Mouse (Mus musculus) erythroid progenitor cell, adult 5-6 weeks (primary cell): ENCODE measurements at regions not wholly inside any gene's neighbourhood (a gene's known extent, or its start where the extent isn't known, plus 50 kb on each side); places are given as distances from the start of the nearest gene placed in this dataset.

Experiments
- ATAC-seq: replicated peaks from 2 replicates; pipeline ENCODE4 v1.8.0; 2016; ENCODE audit warnings: moderate number of reproducible peaks, mild to moderate bottlenecking, moderate TSS enrichment, inconsistent platforms; ENCODE audit not compliant: poor library complexity, low FRiP score, severe bottlenecking

DNA sequence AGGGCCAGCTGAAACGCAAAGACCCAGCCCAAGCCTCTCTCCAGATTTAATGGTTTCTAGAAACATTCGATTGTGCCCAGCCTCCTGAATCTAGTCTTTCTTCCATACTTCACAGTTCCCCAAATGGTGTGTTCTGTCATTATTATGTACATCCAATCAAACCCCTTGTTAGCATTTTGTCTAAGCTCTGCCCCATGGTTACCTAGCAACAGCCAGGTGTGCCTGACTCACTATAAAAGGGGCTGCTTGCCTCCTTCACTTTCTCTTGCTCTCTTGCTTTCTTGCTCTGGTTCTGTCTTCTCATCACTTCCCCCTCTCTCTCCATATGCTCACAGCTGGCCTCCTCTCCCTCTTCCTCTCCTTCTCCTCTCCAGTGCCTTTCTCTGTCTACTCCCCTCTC, 217.8 kb downstream of the Phlda1 start:
- no peak for ATAC-seq

DNA sequence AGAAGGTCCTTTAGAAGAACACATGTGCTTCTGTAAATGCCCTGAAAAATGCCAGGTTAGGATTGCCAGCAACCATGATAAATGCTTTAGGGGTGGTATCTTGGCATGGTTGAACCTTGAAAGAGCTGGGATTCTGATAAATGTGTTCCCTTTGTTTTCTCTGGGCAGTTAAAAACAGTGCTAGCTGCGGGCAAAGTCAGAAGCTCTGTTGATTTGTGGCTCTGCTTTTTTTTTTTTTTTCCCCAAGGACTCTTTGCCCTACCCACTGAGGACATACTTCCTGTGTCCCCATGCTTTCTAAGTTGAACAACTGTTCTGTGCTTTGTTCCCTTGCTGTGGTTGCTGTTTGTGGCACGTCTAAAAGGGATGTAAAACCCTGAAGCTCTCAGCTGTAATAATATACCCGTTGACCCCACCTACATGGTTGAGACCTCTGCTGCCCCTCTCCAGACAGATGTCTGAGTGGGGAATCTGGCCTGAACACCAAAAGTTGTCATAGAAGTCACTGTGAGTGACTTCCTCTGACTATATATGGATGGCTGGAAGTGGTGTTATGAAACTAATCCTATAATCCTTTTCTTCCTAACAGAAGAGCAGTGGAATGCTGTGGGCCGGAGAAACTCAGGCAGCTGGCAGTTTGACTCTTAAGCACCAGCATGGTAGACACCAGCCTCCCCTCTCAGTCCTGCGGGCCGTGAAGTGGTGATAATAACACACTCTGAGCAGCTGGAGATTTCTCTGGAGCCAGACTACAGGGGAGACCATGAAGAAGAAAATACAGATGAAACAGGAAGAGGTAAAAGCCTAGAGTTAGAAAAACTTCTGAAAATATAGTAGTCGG, 218.7 kb downstream of the Phlda1 start:
- no peak for ATAC-seq

DNA sequence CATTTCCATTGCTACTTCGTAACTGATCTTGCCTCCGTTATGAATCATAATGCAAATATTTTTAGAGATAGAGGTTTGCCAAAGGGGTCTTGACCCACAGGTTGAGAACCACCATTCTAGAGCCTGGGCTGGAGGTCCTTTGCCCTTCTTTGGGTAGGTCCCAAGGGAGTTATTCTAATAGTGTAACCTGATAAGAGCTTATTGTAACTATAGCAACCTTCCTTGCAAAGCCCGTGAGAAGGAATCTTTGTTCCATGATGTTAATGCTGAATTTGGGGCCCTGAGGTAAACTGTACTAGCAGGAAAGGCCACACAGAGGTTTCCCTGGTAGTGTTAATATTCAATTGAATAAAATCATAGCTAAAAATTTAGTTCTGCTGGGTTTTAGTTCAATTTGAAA, 229.9 kb downstream of the Phlda1 start:
- no peak for ATAC-seq

DNA sequence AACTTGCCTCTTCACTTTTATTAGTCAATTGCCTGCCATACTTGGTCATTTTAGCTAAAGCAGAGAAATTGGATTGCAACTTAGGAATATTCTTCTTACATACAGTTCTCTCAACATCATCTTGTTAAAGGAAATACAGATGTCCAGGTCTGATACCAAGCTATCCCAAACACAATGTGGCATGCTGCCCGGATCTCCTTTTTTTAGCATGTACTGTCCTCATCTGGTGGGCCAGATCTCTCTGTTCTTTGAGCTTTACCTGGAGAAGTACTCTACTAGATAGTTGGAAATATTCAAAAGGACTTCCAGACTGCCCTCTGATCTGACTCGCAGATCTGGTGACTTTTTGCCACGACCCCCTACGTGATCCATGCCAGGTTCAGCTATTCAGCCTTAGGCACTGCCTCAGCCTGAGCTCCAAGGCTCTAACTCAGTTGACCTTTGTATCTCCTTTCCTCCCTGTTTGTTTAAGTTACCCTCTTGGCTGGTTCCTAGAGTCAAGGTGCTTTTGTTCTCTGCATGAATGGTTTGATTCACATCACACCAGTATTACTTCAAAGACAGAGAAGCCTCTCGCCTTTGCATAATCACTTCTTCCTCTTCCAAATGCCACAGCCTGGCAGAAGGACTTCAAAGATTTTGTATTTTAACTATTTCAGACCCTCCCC, 232.9 kb upstream of the Krr1 start:
- ATAC-seq, result no peak

DNA sequence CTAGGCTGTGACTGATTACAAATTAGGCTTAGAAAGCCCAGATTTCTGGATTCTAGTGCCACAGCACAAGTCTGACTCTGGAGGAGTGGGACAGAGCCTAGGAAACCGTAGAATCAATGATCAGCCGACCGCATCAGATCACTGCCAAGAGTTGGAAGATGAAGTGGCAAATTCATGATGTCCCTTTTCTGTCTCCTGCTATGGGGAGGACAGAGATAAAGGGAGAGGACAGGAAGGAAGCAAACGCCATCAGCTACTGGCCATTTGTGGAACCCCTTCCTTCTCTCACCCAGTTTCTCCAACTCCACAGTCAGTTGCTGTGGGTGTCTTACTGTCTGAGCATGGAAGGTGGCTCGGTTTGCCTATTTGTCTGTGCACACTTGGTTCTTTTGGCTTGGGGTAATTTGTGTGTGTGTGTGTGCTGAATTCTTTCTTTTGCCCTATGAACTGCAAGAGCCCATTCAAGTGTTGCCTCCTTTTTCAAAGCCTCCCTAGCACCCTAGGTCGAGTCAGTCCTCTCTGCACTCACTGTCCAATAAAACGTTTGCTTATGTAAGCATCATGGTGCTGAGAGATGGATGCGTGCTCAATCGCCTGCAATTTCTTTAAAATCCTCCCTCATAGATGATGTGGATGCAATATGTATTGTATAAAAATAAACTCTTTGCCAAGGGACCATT, 231.7 kb upstream of the Krr1 start:
- ATAC-seq, result no peak

DNA sequence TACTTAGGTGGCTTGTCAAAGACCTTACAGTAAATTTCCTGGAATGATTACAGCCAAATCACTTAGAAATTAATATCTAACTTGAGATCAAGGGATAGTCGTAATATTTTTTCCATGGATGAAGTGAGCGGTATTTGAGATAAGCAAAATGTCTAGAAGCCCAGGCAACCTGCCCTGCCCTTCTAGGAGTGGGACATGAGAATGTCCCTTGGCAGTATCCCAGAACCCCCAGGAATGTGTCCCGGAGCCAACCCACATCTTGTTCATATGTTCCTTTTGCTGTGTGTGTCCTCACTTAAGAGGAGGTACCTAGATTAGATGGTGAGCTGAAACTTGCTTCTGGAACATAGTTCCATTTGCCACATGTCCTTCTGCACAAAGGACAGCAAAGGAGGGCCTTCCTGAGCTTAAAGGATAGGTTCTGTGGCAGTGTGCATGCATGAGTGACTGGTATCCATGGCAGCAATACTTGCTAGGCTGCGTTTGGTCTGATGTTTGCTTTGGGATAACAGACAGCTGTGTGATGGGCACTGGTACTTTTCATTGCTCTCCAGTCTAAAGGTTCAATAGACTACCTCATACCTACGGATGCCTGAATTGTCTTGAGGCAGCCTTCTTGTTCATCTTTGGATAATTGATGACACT, 231.0 kb upstream of the Krr1 start:
- no peak for ATAC-seq

DNA sequence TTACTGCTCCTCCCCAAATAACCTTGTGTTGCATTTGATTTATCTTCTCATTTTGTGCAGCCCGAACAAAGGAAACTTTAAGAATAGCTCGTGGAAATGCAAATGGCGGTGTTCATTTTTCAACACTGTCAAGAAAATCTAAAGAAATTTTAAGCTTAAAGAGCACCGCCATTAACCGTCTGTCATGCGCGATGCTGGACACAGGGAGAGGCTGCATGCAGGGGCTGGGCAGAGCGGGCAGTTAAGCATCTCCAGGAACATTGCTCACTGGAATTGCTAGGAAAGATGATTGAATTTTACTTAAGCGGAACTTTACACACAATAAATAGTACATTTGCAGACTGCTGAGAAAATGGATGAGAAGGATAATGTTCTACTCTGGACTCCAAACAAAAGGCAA, 229.2 kb upstream of the Krr1 start:
- ATAC-seq, result no peak

DNA sequence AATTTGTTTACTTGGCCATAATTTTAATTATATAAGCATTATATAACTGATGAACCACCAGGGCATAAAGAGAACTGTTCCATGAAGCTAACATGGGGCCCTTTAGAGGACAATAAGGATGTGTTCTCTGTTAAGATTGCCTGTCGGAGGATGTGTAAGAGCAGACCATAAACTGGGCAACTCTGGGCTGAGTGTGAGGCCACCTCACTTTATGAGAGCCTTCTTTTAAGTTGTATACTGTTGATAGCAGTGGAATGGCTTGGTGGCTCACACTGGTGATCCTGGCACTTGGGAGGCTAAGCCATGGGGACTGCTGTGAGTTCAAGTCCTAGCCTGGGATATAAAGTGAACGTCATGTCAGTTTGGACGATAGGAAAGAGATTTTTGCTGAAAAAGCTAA, 227.3 kb upstream of the Krr1 start:
- no peak for ATAC-seq

DNA sequence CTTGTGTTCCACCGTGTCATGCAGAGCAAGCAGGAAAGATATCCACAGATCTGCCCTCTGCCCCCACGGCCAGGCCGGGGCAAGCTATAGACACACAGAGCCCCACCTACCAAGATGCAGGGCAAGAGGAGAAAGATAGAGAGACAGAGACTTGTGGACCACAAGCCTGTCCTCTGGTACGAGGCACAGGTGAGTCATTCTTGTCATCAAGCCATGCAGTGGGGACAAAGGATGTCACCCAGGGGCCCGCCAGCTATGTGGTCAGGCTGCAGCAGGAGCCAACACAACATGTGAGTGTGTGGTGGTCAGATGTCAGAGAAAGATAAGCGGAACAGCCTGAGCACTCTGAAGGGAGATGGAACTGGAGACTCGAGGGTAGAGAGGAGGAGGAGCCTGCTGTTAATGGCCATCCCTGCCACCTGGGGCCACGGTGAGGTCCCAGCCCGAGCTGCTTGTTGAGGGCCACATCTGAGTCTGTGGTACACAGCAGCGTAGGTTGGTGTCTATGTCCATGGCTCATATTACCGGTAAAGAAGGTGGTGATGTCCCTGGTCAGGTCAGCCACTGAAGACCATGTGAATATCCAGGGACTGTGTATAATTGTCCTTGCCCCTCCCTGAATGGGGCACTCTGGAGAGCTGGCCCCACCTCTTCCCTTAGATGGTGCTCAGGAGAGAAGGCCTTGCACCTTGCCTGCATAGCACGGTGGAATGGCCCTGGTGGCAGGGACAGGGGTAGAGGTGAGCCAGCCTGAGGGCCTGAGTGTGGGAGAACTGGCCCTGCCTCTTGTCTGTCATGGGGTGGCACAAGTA, 226.2 kb upstream of the Krr1 start:
- no peak for ATAC-seq

DNA sequence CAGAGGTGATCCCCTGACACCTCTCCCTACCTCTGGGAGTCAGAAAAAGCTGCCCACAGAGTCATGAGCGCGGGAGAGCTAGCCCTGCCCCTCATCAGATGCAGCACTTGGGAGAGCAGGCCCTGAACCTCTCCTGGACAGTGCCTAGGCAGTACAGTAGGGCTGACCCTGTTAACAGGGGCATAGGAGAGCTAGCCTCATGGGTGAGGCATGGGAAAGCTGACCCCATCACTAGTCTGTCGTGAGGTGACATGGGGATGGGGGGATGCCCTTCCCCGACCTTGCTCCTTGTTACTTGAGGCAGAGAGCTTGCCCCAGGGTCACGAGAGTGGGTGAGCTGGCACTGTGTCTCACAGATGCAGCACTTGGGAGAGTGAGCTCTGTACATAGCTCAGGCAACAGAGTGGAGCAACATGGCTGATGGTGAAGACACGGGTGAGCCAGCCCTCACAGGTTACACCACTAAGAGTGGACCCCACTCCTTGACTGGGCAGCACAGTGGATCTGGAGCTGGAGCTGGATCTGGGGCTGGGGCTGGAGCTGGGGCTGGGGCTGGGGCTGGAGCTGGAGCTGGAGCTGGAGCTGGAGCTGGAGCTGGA, 225.5 kb upstream of the Krr1 start:
- ATAC-seq, result no peak; the same call in 1 of the 2 replicates

DNA sequence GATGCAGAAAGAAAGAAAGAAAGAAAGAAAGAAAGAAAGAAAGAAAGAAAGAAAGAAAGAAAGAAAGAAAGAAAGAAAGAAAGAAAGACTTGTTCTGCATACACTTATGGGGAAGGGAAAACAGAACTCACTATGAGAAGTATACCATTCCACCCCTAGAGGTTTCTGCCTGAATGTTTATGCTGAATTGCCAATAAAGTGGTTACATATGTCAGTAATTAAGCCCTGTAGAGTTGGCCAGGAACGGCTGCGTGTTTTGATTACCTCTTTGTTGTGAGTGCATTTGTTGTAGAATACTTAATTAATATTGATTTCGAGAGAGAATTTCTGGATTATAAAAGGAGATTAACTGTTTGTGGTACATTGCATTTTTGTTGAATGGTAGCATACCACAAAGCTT, 224.0 kb upstream of the Krr1 start:
- ATAC-seq, result no peak

DNA sequence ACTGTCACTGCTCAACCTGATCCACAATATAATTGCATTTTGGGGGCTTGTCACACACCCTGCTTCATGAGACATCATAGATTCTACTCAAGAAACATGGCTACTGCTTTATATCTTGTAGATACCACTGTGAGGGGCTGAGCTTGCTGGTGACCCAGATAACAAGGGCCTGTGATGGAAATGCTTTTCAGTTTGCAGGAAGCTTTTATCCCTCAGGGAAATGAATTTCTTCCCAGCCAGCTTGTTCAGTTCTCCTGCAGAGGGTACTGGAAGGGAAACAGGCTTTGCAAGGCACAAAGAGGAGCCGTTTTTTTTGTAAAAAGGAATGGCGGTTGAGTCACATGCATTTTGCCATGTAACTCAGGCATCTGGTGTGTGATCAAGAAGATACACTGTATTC, 218.8 kb upstream of the Krr1 start:
- ATAC-seq, result no peak

DNA sequence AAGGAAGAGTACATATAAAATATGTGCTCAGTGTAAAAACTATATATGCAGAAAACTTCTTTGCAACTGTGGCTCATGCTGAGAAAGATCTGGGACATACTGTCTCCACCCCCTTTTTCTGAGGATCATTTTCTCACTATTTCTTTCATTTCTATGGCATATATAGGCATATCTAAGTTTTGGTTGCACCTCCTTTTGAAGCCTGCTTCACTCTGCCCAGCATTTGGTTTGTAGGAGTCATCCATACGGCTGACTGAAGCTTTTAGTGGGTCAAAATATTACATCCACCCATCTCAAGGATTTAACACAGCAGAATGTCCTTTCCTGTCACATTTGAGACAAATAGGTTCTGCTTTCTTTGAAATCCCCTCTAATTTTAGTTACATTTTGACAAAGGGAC, 216.5 kb upstream of the Krr1 start:
- ATAC-seq, result no peak

DNA sequence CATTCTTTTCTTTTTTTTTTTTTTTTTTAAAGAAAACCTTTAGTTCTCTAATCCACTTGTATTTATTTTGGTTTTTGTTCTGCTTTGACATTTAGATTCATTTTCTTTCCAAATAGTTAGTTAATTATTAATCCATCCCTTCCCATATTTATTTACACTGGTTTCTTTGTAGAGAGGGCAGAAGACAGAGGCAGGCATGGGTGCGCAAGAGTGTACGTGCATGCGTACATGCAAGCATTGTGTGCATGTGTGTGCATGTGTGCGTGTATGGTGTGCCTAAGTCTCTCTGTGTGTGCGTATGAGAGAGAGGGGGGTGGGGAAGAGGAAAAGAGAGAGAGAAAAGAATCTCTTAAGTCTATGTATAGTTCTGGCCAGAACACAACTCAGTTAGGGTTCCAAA, 215.9 kb upstream of the Krr1 start:
- no peak for ATAC-seq

DNA sequence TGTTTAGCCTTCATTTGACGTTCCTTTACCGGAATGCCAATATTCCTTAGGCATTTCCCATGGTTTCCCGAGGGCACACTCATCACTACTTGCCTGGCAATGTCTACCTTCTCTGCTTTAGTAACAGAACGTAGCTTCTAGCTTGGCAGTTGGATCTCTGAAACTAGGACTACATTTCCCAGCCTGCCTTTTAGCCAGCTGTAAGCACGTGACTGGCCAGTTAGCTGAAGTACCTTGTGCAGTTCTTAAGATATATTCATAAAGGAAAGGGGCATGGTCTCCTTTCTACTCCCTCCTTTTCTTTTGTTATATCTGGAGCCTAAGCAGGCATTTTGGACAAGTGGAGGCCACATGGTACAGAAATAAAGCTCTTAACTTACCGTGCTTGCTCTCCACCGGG, 214.8 kb upstream of the Krr1 start:
- no peak for ATAC-seq

DNA sequence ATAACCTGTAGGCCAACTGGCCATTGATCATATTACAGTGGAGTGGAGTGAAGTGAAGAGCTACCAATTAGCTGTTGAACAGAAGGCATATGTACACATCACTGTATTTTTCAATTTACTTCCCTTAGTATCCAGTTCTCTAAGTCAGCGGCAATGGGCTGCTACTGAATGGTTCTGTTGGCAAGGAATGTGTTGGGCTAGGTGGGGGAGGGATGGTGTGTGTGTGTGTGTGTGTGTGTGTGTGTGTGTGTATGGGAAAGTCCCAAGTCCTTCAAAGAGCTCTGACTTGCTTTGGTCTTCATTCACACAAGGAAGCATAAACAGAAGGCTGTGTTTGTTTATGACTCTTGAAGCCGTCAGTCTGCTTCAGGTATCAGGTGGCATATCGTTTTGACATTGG, 213.0 kb upstream of the Krr1 start:
- no peak for ATAC-seq

DNA sequence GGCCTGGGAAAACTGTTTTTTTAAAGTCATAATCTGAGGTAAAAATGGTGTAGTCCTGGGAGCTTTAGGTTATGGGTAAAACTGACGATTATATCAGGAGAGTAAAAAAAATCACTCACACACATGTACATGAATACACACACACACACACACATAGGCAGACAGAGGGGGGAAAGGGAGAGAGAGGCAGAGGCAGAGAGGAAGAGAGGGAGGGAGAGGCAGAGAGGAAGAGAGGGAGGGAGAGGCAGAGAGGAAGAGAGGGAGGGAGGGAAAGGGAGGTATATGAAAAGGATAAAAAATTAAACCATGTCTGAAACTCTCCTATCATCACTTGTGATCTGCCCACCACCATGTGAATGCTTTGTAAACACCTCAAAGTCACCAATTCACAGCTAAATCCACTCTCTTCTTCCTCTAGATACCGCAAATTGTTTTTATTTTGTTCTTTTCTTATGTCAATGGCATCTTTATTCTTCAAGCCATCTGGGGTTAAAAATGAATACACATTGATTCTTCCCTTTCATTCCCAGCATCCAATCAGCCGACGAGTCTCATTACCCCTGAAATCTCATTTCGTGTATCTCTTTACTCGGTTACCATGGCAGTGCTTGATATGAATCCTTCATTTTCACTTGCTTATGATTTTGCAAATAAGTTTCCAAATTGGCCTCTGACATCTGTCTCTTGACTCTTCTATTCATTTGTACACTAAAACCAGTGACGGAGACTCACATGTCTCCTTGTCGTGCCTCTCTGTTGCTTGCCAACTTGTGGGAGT, 209.5 kb upstream of the Krr1 start:
- no peak for ATAC-seq

DNA sequence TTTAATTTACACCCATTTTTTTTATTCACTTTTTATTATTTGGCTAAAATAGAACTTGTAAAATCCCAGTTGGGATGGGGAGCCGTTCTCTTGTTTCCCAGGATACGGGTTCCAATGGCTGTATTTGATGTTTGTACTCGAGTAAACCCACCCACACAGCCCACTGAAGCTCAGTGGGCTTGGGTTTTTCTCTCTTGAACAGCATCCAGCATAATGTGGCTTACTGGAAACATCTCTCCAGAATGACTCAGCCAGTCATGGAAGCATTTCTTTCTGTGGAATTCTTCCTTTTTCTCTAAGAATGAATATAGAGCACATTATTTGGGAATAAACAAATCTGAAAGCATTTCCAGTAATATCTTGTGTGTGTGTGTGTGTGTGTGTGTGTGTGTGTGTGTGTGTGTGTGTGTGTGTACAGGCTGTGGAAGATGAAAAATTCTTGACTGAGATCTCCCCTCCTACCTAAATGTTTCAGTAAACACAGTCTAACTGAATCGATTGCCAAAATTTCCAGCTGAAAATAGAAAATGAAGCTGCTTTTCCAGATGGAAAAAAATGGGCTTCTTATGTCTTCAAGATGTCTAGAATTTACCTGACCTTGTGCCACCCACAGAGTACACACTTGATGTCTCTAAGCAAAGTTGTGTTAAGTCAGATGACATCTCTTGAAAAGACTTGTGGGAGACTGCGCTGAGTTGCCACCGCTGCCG, 205.3 kb upstream of the Krr1 start:
- no peak for ATAC-seq
